In the genomic region with DNA sequence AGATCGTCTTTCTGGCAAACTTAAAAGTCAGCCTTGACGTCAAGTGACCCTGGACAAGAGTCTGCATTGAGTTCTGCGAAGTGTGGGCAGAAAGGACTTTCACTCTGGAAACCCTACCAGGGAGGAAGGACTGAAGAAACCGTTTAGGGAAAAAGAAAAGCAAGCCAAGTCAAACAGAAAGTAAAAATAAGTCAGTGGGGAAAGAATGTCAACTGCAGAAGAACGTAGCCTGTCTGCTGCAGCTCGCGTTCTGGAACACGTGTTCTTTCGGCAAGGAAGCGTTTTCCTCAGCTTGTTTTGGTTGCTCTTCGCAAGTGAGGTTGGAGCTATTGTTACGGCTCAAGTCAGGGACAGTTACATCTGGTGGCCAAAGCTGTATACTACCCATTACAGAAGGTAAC, we compare ENCODE assay signal across 8 mouse cellular contexts.
DNase-seq lines count a peak whose midpoint lies in the region; ATAC-seq and TF ChIP-seq lines count a peak whose summit lies in the region.

No protein-coding gene starts in this region.

- peak; percentile 25 for TF ChIP-seq POLR2A in myocyte (IDR thresholded peaks at IDR 0.05; ENCODE audit: insufficient read length, low read depth)

- WGBS in kidney, postnatal 0 days = 13% methylated on average over 12 of the region's 12 CpGs

- H3ac ChIP-seq in myocyte (ENCODE audit: control insufficient read depth, insufficient read length) = no peak overlapping the region

- H3K4me2 ChIP-seq in kidney, postnatal 0 days (ENCODE audit: low read length) = peak overlapping the region; percentile 47
- peak overlapping the region; percentile 72 for H3K4me2 ChIP-seq in myocyte (ENCODE audit: low read depth)

- TF ChIP-seq CTCF in kidney, postnatal 0 days (IDR thresholded peaks at IDR 0.05; ENCODE audit: low read depth) = no peak

- 0 out of 2 replicates have a peak, but pooled peaks have one; percentile 46 for ATAC-seq in kidney, postnatal 0 days (replicated peaks; ENCODE audit: low FRiP score, low read depth)

- DNase-seq in left cerebral cortex, adult 11 months (ENCODE audit: low spot score) = peak; percentile 6
- no peak for DNase-seq in left cerebral cortex, postnatal 4 days
- peak; percentile 63 for DNase-seq in adrenal gland, adult 2 months
- DNase-seq in heart, adult 9 months (ENCODE audit: low spot score in 2 of 2) = peak; percentile 77 to 82
- peak; percentile 86 for DNase-seq in kidney, postnatal 0 days (ENCODE audit: low spot score)
- no peak for DNase-seq in cerebellum, postnatal 4 days (ENCODE audit: low spot score in 2 of 2)
- no peak for DNase-seq in right cerebral cortex, postnatal 14 days

- peak overlapping the region; percentile 27 for H3K4me3 ChIP-seq in kidney, postnatal 0 days (replicated peaks; ENCODE audit: low read depth, low read length)
- H3K4me3 ChIP-seq in myocyte = peak overlapping the region; percentile 14

- H3K9ac ChIP-seq in kidney, postnatal 0 days (ENCODE audit: low read depth, low read length) = no peak overlapping the region

- H3K27ac ChIP-seq in kidney, postnatal 0 days = peak overlapping the region; percentile 68

- H3K9me3 ChIP-seq in kidney, postnatal 0 days (replicated peaks; ENCODE audit: low read length) = no peaks in the 10 kb centered on the region

- no peaks in the 10 kb centered on the region for H3K4me1 ChIP-seq in kidney, postnatal 0 days (replicated peaks; ENCODE audit: insufficient read depth, low read length)

- intact Hi-C loops in left cerebral cortex, postnatal 4 days (cut with DNase I) = no loop called here

- no peaks in the 10 kb centered on the region for H3K79me2 ChIP-seq in myocyte (ENCODE audit: control insufficient read depth, insufficient read depth)

- no peaks in the 10 kb centered on the region for H3K27me3 ChIP-seq in kidney, postnatal 0 days (ENCODE audit: insufficient read depth, low read length)
- no peaks in the 10 kb centered on the region for H3K27me3 ChIP-seq in myocyte (ENCODE audit: control insufficient read depth, insufficient read depth, insufficient read length)

- no peaks in the 10 kb centered on the region for H3K36me3 ChIP-seq in kidney, postnatal 0 days (ENCODE audit: insufficient read depth, low read length)
- H3K36me3 ChIP-seq in myocyte (ENCODE audit: control insufficient read depth, insufficient read depth) = no peaks in the 10 kb centered on the region

TF ChIP-seq in myocyte, 11 proteins besides CTCF, POLR2A, EP300 and RAD21:
- TF ChIP-seq MAX (IDR thresholded peaks at IDR 0.05; ENCODE audit: low read depth) = peak; percentile 60
- TF ChIP-seq USF1 (IDR thresholded peaks at IDR 0.05; ENCODE audit: low read depth) = peak; percentile 71
- TF ChIP-seq E2F4 (IDR thresholded peaks at IDR 0.05; ENCODE audit: insufficient read depth) = no peak

Comparison
In these comparisons a context has a peak if more than half of its experiments do, and no peak if none do; other contexts are left out.
1. DNase-seq: peak in left cerebral cortex, adult 11 months (single experiment), adrenal gland, adult 2 months (single experiment), heart, adult 9 months (2 of 2) and kidney, postnatal 0 days (single experiment); none in left cerebral cortex, postnatal 4 days (single experiment), cerebellum, postnatal 4 days (0 of 2) and right cerebral cortex, postnatal 14 days (single experiment).